Mouse (Mus musculus) kidney, embryonic 15.5 days (tissue): ENCODE data around the gene Eci1. TPM values are rescaled to one million over a fixed set of nuclear protein-coding genes. Genes with fewer than 3 reads are reported as not detected.

Experiments used
- ATAC-seq: fragments of 200-750 bp; cut with Nextera tagmentation; replicated peaks from 2 replicates; pipeline ENCODE4 v1.8.0; 2017; ENCODE audit warnings: moderate TSS enrichment; ENCODE audit not compliant: low FRiP score
- H3K27ac ChIP-seq: fragments of 300-500 bp; sonication (generic); 2 replicates; pipeline ENCODE4 v1.5.1; 2015; ENCODE audit warnings: mild to moderate bottlenecking, inconsistent platforms
- H3K27me3 ChIP-seq: fragments of 300-500 bp; sonication (generic); 2 replicates; pipeline ENCODE4 v1.6.1; 2015; ENCODE audit warnings: inconsistent platforms
- H3K36me3 ChIP-seq: fragments of 300-500 bp; sonication (generic); 2 replicates; pipeline ENCODE4 v1.6.1; 2015; ENCODE audit warnings: inconsistent platforms
- H3K4me1 ChIP-seq: fragments of 300-500 bp; sonication (generic); 2 replicates; pipeline ENCODE4 v1.6.1; 2015; ENCODE audit warnings: inconsistent platforms
- H3K4me2 ChIP-seq: fragments of 300-500 bp; sonication (generic); 2 replicates; pipeline ENCODE4 v1.6.1; 2015; ENCODE audit warnings: moderate library complexity, mild to moderate bottlenecking, inconsistent platforms
- H3K4me3 ChIP-seq: fragments of 300-500 bp; sonication (generic); replicated peaks from 2 replicates; pipeline ENCODE4 v1.5.1; 2015; ENCODE audit warnings: mild to moderate bottlenecking, inconsistent platforms
- H3K9ac ChIP-seq: fragments of 300-500 bp; sonication (generic); 2 replicates; pipeline ENCODE4 v1.6.1; 2015; ENCODE audit warnings: mild to moderate bottlenecking, inconsistent platforms
- H3K9me3 ChIP-seq: fragments of 300-500 bp; sonication (generic); replicated peaks from 2 replicates; pipeline ENCODE4 v1.6.1; 2016; ENCODE audit warnings: inconsistent platforms
- WGBS: fragments of 180-500 bp; shearing (Covaris S2); methylation state at CpG from one replicate; pipeline ENCODE4 v1.1.7; 2015; ENCODE audit warnings: mixed read lengths; 5-methylcytosine and 5-hydroxymethylcytosine counted together
- polyA plus RNA-seq: library from polyadenylated mRNA; unstranded; fragments of >200 nt; fragmentation: Nextera tagmentation; extraction: Ambion mirVana; gene quantifications from 2 replicates; pipeline ENCODE4 v1.2.1, GENCODE M21; 2015

Eci1 gene
- polyA plus RNA-seq, 1 experiment from 2014 or later, result 115 TPM

DNA sequence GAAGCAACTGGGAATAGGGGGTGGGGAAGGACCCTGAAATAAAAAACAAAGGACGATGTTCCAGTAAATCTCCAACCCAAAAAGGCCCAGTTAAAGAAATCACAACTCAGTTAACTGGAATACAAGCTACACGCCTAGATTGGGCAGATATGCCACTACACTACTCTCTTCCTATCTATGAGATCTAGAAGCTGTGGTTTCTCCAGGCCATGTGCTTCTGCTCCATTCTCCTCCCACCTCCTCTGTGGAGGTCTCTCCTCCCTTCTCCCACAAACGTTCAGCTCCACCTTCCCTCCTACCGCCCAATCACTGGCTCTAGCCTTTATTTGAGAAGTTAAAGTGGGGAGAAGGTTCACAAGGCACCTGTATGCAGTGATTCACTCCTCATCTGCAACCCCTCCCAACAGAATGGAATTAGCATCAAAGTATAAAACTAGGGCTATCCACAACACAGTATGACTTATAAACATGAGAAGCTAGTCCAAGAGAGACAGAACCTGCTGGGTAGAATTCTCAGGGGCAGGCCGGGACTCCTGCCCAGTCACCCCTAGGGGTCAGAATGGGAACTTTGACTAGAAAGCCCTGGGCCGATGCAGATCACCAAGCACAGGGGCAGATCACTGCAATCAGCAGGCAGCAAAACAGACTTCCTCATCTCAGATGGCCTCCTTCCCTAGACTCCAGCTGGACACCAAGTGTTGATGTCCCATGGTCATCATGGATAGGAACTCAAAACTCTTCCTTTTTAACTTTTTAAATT is 37.1 kb downstream of the Eci1 start:
- 45% methylated on average over 6 of the region's 6 CpGs for WGBS
- H3K4me1 ChIP-seq, result no peaks in the 10 kb centered on the region
- H3K27ac ChIP-seq, result no peak overlapping the region

DNA sequence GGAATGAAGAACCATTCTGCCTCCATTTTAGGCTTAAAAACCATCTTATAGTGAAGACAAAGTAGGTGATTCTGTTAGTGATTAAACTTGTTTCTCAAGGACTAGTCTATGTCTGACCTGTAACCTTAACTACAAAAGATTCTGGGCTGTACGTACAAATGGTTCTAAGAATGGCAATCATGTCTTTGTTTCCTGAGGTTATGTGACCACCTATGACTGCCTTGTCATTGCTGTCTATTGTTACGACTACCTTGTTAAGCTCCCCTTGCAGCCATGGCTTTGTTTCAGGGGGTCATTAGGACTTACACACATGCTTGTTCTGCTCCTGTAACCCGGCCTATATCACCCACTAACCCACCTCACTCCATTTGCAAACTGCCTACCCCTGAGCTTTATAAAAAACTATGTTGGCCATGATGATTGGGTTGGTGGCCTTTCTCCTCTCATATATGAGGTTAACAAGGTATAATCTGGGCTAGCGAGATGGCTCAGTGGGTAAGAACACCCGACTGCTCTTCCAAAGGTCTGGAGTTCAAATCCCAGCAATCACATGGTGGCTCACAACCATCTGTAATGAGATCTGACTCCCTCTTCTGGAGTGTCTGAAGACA is 42.3 kb downstream of the Eci1 start:
- H3K4me3 ChIP-seq, result no peak overlapping the region
- peaks cover 33% of the 10 kb centered on the region for H3K4me1 ChIP-seq
- no peak for ATAC-seq
- H3K27me3 ChIP-seq, result no peaks in the 10 kb centered on the region
- no peak overlapping the region for H3K27ac ChIP-seq
- no peaks in the 10 kb centered on the region for H3K9me3 ChIP-seq
- 89% methylated on average over 5 of the region's 5 CpGs for WGBS
- peaks cover 9% of the 10 kb centered on the region for H3K36me3 ChIP-seq
- H3K4me2 ChIP-seq, result no peak overlapping the region
- H3K9ac ChIP-seq, result no peak overlapping the region

More for the DNA sequence above, 37.1 kb downstream of the Eci1 start:
- H3K9ac ChIP-seq, result no peak overlapping the region
- H3K27me3 ChIP-seq, result no peaks in the 10 kb centered on the region
- no peak overlapping the region for H3K4me2 ChIP-seq
- H3K9me3 ChIP-seq, result no peaks in the 10 kb centered on the region
- H3K4me3 ChIP-seq, result no peak overlapping the region
- no peaks in the 10 kb centered on the region for H3K36me3 ChIP-seq
- no peak for ATAC-seq

DNA sequence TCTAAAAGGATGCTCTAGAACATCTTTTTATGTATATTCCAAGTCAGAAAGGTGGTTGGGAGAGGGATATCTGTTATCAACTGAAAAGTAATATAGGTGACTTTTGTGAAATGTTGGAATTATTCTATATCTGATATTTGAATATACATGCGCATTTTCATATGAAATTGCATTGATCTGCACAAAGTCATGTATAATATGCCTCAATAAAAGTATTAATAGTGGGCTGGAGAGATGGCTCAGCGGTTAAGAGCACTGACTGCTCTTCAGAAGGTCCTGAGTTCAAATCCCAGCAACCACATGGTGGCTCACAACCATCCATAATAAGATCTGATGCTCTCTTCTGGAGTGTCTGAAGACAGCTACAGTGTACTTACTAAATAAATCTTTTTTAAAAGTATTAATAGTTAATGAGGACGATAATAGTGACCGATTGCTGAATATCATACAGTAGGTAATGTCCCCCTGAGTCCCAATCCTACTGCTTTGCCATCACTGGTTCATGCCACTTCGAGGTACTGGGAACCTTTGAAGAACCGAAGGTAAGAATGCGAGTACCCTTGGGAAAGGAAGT is 43.0 kb downstream of the Eci1 start:
- peaks cover 16% of the 10 kb centered on the region for H3K36me3 ChIP-seq
- peak overlapping the region; percentile 96 for H3K4me2 ChIP-seq
- H3K4me3 ChIP-seq, result peak overlapping the region; percentile 82
- no peaks in the 10 kb centered on the region for H3K9me3 ChIP-seq
- peak overlapping the region; percentile 92 for H3K27ac ChIP-seq
- no peaks in the 10 kb centered on the region for H3K27me3 ChIP-seq
- H3K4me1 ChIP-seq, result peaks cover 40% of the 10 kb centered on the region
- ATAC-seq, result no peak
- WGBS, result 20% methylated on average over 7 of the region's 7 CpGs
- peak overlapping the region; percentile 83 for H3K9ac ChIP-seq

DNA sequence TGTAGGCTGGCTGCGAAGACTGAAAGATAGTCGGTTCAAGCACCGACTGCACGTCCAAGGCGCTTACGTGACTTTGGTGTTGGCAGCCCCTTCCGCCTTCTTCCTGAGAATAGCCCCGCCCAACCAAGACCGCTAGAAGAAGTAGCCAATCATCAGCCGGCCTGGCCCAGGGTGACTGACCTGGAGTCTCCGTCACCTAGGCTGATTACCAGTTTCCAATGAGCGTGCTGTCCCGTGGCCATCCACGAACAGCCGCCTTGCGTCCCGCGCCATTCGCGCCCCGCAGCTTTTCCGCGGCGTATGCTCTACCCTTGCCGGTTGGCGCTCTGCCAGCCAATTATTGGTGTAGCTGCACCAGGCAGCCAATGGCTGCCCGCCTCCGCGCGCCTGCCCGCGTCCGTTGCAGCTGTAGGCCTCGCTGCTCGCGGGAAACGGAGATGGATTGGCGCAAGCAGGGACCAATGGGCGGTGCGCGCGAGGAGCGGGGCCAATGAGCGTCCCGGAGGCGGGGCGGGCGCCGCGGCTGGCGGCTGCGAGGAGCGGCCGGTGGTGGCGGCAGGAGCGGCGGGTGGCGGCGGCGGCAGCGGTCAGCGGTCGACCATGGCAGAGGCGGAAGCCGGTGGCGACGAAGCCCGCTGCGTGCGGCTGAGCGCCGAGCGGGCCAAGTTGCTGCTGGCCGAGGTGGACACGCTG is 43.6 kb downstream of the Eci1 start, which contains the start of the genes E4f1 and Pgp:
TSS of gene E4f1 (minus strand) at position 404 of the 693 bp plus-strand sequence.
TSS of gene Pgp (plus strand) at position 483 of the 693 bp plus-strand sequence.
- peak; percentile 96 for ATAC-seq
- peaks cover 46% of the 10 kb centered on the region for H3K4me1 ChIP-seq
- under 1% methylated on average over 75 of the region's 75 CpGs for WGBS

DNA sequence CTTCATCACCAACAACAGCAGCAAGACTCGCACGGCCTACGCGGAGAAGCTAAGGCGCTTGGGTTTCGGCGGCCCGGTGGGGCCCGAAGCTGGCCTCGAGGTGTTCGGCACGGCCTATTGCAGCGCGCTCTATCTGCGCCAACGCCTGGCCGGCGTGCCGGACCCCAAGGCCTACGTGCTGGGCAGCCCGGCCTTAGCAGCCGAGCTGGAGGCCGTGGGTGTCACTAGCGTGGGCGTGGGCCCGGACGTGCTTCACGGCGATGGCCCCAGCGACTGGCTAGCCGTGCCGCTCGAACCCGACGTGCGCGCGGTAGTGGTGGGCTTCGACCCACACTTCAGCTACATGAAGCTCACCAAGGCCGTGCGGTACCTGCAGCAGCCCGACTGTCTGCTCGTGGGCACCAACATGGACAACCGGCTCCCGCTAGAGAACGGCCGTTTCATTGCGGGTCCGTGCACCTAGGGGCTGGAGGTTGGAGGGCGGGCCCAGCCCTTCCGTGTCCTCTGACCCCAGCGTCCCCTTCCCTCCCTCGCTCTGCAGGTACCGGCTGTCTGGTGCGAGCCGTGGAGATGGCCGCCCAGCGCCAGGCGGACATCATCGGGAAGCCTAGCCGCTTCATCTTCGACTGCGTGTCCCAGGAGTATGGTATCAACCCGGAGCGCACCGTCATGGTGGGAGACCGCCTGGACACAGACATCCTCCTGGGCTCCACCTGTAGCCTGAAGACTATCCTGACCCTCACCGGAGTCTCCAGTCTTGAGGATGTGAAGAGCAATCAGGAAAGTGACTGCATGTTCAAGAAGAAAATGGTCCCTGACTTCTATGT is 44.5 kb downstream of the Eci1 start:
- peak; percentile 38 for ATAC-seq
- peak overlapping the region; percentile 92 for H3K27ac ChIP-seq
- H3K27me3 ChIP-seq, result no peaks in the 10 kb centered on the region
- H3K9ac ChIP-seq, result peak overlapping the region; percentile 83
- peak overlapping the region; percentile 96 for H3K4me2 ChIP-seq
- peaks cover 48% of the 10 kb centered on the region for H3K4me1 ChIP-seq
- H3K9me3 ChIP-seq, result no peaks in the 10 kb centered on the region
- WGBS, result under 1% methylated on average over 68 of the region's 68 CpGs
- peaks cover 31% of the 10 kb centered on the region for H3K36me3 ChIP-seq
- peak overlapping the region; percentile 82 for H3K4me3 ChIP-seq

More for the DNA sequence above, 43.6 kb downstream of the Eci1 start, which contains the start of the genes E4f1 and Pgp:
- H3K27me3 ChIP-seq, result no peaks in the 10 kb centered on the region
- H3K9ac ChIP-seq, result peak within 1 kb of the TSS; percentile 83
- no peaks in the 10 kb centered on the region for H3K9me3 ChIP-seq
- H3K4me3 ChIP-seq, result peak within 1 kb of the TSS; percentile 82
- H3K27ac ChIP-seq, result peak within 1 kb of the TSS; percentile 92
- H3K36me3 ChIP-seq, result peaks cover 22% of the 10 kb centered on the region
- peak within 1 kb of the TSS; percentile 96 for H3K4me2 ChIP-seq

DNA sequence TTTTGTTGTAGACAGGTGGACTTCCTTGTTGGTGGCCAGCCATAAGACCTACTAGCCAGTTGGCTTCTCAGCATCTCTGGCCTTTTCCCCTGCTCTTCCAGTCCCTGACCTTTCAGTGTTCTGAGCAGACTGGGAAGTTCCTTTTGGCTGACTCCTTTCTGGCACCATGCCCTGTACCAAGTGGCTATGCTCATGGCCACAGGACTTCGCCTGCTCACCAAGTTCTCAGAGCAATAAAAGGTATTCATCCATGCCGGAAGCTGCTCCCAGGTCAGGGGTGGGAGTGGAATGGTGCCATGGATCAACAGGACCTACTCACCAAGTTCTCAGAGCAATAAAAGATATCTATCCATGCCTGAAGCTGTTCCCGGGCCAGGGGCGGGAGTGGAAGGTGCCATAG is 46.1 kb downstream of the Eci1 start:
- H3K27ac ChIP-seq, result peak overlapping the region; percentile 83
- H3K4me2 ChIP-seq, result peak overlapping the region; percentile 96
- peaks cover 47% of the 10 kb centered on the region for H3K36me3 ChIP-seq
- peaks cover 54% of the 10 kb centered on the region for H3K4me1 ChIP-seq
- no peaks in the 10 kb centered on the region for H3K9me3 ChIP-seq
- 25% methylated on average over 4 of the region's 4 CpGs for WGBS
- H3K27me3 ChIP-seq, result no peaks in the 10 kb centered on the region
- H3K4me3 ChIP-seq, result peak overlapping the region; percentile 82
- ATAC-seq, result peak; percentile 33
- H3K9ac ChIP-seq, result no peak overlapping the region

DNA sequence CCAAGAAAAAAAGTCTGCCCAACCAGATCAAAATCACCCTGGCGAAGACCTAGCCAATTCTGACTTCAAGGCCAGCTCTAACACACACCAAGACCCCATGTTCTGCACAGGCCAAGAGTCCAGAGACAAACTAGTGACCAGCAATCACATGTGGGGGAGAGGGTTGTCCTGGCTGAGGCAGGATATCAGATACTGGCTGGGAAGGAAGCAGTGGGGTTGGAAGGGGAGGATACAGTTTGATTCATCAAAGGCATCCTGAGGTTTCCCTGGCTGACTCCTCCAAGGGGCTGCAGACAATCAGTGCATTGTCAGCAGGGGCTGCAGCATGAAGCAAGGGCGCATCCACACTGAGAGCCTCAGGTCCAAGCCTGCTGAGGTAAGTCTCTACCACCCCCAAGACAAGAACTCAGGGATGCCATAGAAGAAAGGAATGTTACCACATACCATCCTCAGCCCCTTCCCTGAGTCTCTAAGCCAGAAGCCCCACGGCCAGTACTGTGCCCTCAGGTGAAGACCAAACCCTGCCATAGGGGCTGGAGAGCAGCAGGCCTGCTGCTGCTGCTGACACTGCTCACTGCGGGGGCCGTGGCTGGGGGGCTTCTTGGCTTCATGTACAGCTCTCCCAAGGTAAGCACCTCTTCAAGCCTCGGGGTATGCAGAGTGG is 47.3 kb downstream of the Eci1 start, which contains the start of gene Bricd5:
TSS of gene Bricd5 (plus strand) at position 273 of the 664 bp plus-strand sequence.
- H3K4me3 ChIP-seq, result peak within 1 kb of the TSS; percentile 82
- WGBS, result 68% methylated on average over 6 of the region's 6 CpGs
- peaks cover 63% of the 10 kb centered on the region for H3K4me1 ChIP-seq
- no peaks in the 10 kb centered on the region for H3K9me3 ChIP-seq
- H3K4me2 ChIP-seq, result peak within 1 kb of the TSS; percentile 96
- no peak for ATAC-seq
- no peak within 1 kb of the TSS; the same call in 1 of the 2 replicates for H3K9ac ChIP-seq
- peak within 1 kb of the TSS; percentile 83 for H3K27ac ChIP-seq
- no peaks in the 10 kb centered on the region for H3K27me3 ChIP-seq
- peaks cover 51% of the 10 kb centered on the region for H3K36me3 ChIP-seq

DNA sequence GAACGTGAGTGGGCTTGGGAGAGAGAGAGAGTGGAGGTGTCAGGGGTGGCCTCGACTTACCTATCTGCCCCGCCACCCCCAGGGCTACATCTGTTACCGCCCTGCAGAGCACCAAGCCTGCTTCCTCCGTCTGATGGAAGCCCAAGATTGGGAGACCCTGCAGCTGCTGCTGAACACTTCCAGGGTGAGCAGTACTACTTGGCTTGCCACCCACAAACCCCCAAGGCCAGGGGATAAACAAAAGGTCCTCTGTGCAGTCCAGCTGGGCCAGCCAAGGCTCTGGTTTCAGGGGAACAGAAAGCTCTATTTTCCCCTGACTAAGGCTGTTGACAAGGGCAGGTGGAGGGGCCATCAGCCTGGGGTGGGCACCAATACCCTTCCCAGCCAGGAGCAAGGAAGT is 48.1 kb downstream of the Eci1 start:
- Histone ChIP-seq H3K4me3 (no peak overlapping the region), H3K4me2 (no peak overlapping the region), H3K9ac (no peak overlapping the region; the same call in 1 of the 2 replicates), H3K27me3 (no peaks in the 10 kb centered on the region), H3K4me1 (peaks cover 61% of the 10 kb centered on the region), H3K36me3 (peaks cover 51% of the 10 kb centered on the region), H3K9me3 (no peaks in the 10 kb centered on the region), H3K27ac (no peak overlapping the region)
- 78% methylated on average over 5 of the region's 5 CpGs for WGBS
- ATAC-seq, result no peak

DNA sequence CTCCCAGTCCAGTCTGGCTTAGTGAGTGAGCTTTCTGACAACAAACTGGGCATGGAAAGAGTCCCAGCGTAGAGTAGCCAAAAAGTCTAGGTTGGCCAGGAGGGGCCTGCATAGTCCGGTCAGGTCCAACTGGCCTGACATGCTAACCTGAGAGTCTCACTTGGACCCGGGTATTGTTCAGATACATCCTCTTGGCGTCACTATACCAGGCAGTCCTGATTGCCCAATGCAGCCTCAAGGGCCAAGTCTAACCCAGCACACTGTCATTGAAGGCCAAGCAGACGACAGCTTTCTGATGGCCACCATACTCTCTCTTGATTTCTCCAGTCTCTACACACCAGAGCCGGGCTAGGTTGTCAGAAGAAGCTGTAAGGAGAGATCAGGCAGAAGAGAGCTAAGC is 49.1 kb downstream of the Eci1 start:
- ATAC-seq, result no peak
- Histone ChIP-seq H3K9ac (no peak overlapping the region), H3K27me3 (no peaks in the 10 kb centered on the region), H3K4me1 (peaks cover 67% of the 10 kb centered on the region), H3K4me2 (no peak overlapping the region), H3K9me3 (no peaks in the 10 kb centered on the region), H3K36me3 (peaks cover 51% of the 10 kb centered on the region), H3K4me3 (no peak overlapping the region), H3K27ac (no peak overlapping the region)
- 91% methylated on average over 6 of the region's 6 CpGs for WGBS

DNA sequence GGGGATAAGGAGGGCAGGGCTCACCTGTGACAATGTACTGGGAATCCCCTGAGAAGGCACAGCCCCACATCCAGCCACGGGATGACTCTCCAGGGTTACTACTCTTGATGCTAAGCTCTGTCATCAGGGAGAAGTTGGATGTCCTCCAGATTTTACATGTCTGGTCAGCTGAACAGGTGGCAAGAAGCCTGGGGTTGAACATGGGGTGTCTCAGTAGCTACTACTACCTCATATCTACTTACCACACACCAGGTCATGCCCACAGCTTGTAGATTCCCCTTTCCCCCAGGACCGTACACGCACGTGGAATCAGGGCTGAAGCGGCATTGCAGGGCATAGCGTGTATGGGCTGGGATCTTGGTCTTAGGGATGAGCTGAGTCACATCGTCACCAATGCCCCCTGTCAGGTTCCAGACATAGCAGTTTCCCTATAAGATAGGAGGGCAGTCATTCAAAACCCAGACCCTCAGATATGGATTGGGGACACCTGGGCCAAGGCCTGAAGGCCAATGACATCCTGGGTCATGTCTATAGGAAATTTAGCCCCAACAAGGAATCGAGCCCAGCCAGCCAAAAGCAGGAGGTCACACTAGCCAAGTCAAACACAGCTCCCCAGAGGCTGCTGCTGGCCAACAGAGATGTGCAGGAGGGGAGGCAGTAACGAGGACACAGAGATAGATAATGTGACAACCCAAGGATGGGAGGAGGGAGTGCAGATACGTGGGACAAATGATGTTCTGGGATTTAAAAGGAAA is 49.8 kb downstream of the Eci1 start:
- 90% methylated on average over 10 of the region's 10 CpGs for WGBS
- no peaks in the 10 kb centered on the region for H3K9me3 ChIP-seq
- peaks cover 61% of the 10 kb centered on the region for H3K4me1 ChIP-seq
- no peak overlapping the region for H3K27ac ChIP-seq
- H3K4me3 ChIP-seq, result no peak overlapping the region
- no peaks in the 10 kb centered on the region for H3K27me3 ChIP-seq
- H3K4me2 ChIP-seq, result no peak overlapping the region
- ATAC-seq, result no peak
- H3K9ac ChIP-seq, result no peak overlapping the region
- peaks cover 51% of the 10 kb centered on the region for H3K36me3 ChIP-seq
